Mouse (Mus musculus) limb, embryonic 14.5 days (tissue): ENCODE results near the gene Kynu. TPM values are rescaled to one million over a fixed set of nuclear protein-coding genes. Genes with fewer than 3 reads are reported as not detected.

Experiments used
- ATAC-seq: fragments of 200-750 bp; cut with Nextera tagmentation; 2 replicates; pipeline ENCODE4 v1.8.0; 2017; ENCODE audit warnings: low read depth, moderate number of reproducible peaks, moderate TSS enrichment; ENCODE audit not compliant: low FRiP score
- DNase-seq: peaks from one replicate; pipeline ENCODE4 v3.0.0-alpha.2; 2015; ENCODE audit warnings: low spot score
- H3K27ac ChIP-seq: fragments of 300-500 bp; sonication (generic); replicated peaks from 2 replicates; pipeline ENCODE4 v1.5.1; 2014; ENCODE audit warnings: low read depth, mild to moderate bottlenecking, low read length, moderate library complexity, mixed read lengths
- H3K27me3 ChIP-seq: fragments of 300-500 bp; sonication (generic); 2 replicates; pipeline ENCODE4 v1.6.1; 2014; ENCODE audit warnings: low read length, mixed read lengths; ENCODE audit not compliant: control insufficient read depth, insufficient read depth
- H3K36me3 ChIP-seq: fragments of 300-500 bp; sonication (generic); 2 replicates; pipeline ENCODE4 v1.6.1; 2014; ENCODE audit warnings: mild to moderate bottlenecking, low read length, moderate library complexity, mixed read lengths; ENCODE audit not compliant: control insufficient read depth, insufficient read depth
- H3K4me1 ChIP-seq: fragments of 300-500 bp; sonication (generic); 2 replicates; pipeline ENCODE4 v1.6.1; 2014; ENCODE audit warnings: antibody characterized with exemption, low read length, mixed read lengths; ENCODE audit not compliant: control insufficient read depth, insufficient read depth
- H3K4me2 ChIP-seq: fragments of 300-500 bp; sonication (generic); replicated peaks from 2 replicates; pipeline ENCODE4 v1.6.1; 2014; ENCODE audit warnings: low read depth, mild to moderate bottlenecking, low read length, moderate library complexity; ENCODE audit not compliant: severe bottlenecking
- H3K4me3 ChIP-seq: fragments of 300-500 bp; sonication (generic); replicated peaks from 2 replicates; pipeline ENCODE4 v1.5.1; 2014; ENCODE audit warnings: low read length
- H3K9ac ChIP-seq: fragments of 300-500 bp; sonication (generic); 2 replicates; pipeline ENCODE4 v1.6.1; 2014; ENCODE audit warnings: mild to moderate bottlenecking, low read depth, low read length, moderate library complexity; ENCODE audit not compliant: severe bottlenecking
- H3K9me3 ChIP-seq: fragments of 300-500 bp; sonication (generic); 2 replicates; pipeline ENCODE4 v1.6.1; 2016; ENCODE audit warnings: low read length; ENCODE audit not compliant: control insufficient read depth
- POLR2A ChIP-seq: fragments of 200-500 bp; IDR thresholded peaks from 2 replicates; pipeline ENCODE4 v1.8.0; 2012; ENCODE audit warnings: inconsistent platforms, mild to moderate bottlenecking, moderate library complexity, borderline replicate concordance; ENCODE audit not compliant: insufficient read depth, insufficient read length; ENCODE audit errors: extremely low read depth
- WGBS: fragments of 180-500 bp; shearing (Covaris S2); extraction: QIAGEN DNeasy Blood & Tissue Kit; methylation state at CpG from one replicate; pipeline ENCODE4 v1.1.7; 2014; 5-methylcytosine and 5-hydroxymethylcytosine counted together
- polyA plus RNA-seq, 2 experiments: library from polyadenylated mRNA; depleted of rRNA in 1 of 2; stranded (reverse) in 1 of 2; unstranded in 1 of 2; fragments of >200 nt; fragmentation: Nextera tagmentation in 1 of 2; extraction: Ambion mirVana in 1 of 2; gene quantifications; 2 replicates each; pipeline versions ENCODE4 v1.2.1 to v1.2.3; 2012 to 2014

The Kynu gene
- polyA plus RNA-seq, 2 experiments = 0.19 to 0.34 TPM

DNA sequence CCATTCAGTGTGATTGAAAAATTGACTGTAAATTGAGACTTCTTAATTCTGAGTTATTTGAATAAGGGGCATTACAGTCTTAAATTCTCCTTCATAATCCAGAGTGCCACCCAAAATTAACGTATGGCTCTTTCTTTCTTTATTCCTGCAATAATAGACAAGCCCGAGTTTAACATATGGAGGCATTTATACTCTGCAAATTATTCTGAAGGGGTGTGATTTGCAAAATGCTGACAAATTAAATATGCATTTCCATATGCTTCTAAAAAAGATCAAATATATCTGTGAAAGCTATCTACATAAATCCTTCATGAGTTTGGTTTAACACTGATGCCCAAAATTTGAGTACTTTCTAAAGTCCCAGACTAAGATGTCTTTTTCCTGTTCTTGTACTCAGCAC, 91.8 kb downstream of the Kynu start:
- no peaks in the 10 kb centered on the region for H3K36me3 ChIP-seq
- no peak overlapping the region for H3K4me2 ChIP-seq
- H3K27ac ChIP-seq = no peak overlapping the region
- H3K9me3 ChIP-seq = no peaks in the 10 kb centered on the region
- H3K27me3 ChIP-seq = no peaks in the 10 kb centered on the region
- H3K9ac ChIP-seq = no peak overlapping the region
- ATAC-seq (no peak), DNase-seq (no peak)
- no peaks in the 10 kb centered on the region for H3K4me1 ChIP-seq
- WGBS = 70% methylated on average over 2 of the region's 2 CpGs
- no peak for TF ChIP-seq POLR2A
- H3K4me3 ChIP-seq = no peak overlapping the region

DNA sequence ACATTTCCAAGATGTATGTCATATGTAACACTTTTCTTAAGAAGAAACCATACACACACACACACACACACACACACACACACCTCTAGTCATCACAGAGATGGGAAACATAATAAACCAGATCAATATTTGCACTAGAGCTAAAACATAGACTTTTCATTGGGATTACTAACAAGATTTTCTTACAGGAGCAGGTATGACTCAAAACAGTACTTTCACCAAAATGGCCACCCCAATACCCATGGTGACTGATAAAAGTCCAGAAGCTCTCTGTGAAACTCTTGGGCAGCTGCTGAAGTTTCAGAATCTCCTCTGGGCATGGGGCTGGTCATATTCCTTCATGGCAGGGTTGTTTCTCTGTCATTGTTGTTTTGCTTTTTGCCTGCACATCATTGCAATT, 114.5 kb downstream of the Kynu start:
- TF ChIP-seq POLR2A = no peak
- ATAC-seq (no peak), DNase-seq (no peak)
- H3K9me3 ChIP-seq = no peaks in the 10 kb centered on the region
- H3K4me3 ChIP-seq = no peak overlapping the region
- no peaks in the 10 kb centered on the region for H3K36me3 ChIP-seq
- H3K4me1 ChIP-seq = no peaks in the 10 kb centered on the region
- H3K9ac ChIP-seq = no peak overlapping the region
- no peak overlapping the region for H3K27ac ChIP-seq
- H3K27me3 ChIP-seq = no peaks in the 10 kb centered on the region
- no peak overlapping the region for H3K4me2 ChIP-seq

DNA sequence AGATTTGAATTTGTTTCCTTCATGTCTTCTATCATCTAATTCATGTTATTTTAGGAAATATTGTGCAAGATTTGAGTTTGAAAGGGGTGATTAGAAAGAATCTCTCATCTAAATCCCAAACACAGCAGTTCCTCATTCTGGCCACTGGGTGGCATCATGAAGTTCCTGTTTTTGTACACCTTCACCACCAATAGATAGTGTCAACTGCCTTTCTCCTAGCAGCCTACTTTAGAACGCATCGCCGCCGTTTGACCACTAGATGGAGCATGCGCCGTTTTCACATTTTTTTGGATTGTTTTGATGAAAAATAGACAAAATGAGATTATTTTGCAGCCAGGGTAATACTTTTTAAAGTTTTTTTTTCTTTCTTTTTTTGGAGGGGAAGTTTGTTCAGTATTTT, 118.5 kb downstream of the Kynu start:
- no peaks in the 10 kb centered on the region for H3K4me1 ChIP-seq
- DNase-seq = peak; percentile 71

DNA sequence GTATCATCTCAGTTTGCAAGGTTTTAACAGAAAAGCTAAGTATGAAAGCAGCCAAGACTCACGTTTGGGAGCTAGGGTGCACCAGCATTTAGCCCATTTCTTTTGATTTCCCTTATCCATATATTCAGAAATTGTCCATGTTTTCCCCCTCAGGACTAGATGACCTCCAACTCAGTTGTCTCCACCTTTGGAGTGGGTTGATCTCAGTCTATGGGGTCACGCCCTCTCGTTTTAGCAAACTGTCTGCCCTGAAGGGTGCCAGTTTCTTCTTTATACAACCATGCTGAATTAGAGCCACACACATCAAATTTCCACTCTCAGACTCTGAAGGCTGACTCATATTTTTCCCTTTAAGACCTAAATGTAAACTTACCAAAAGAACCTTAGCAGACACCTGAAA, 119.0 kb downstream of the Kynu start:
- Histone ChIP-seq H3K27me3 (no peaks in the 10 kb centered on the region), H3K4me3 (no peak overlapping the region), H3K4me2 (no peak overlapping the region), H3K4me1 (no peaks in the 10 kb centered on the region), H3K27ac (no peak overlapping the region), H3K9me3 (no peaks in the 10 kb centered on the region), H3K36me3 (no peaks in the 10 kb centered on the region), H3K9ac (no peak overlapping the region)
- WGBS = 60% methylated on average over 3 of the region's 3 CpGs
- TF ChIP-seq POLR2A = no peak
- ATAC-seq = no peak
- DNase-seq = no peak

More for the DNA sequence above, 118.5 kb downstream of the Kynu start:
- TF ChIP-seq POLR2A = no peak
- no peaks in the 10 kb centered on the region for H3K9me3 ChIP-seq
- WGBS = 0% methylated on average over 6 of the region's 6 CpGs
- ATAC-seq = no peak
- no peaks in the 10 kb centered on the region for H3K27me3 ChIP-seq
- no peaks in the 10 kb centered on the region for H3K36me3 ChIP-seq
- no peak overlapping the region for H3K4me2 ChIP-seq
- no peak overlapping the region for H3K9ac ChIP-seq
- H3K27ac ChIP-seq = no peak overlapping the region
- no peak overlapping the region for H3K4me3 ChIP-seq

DNA sequence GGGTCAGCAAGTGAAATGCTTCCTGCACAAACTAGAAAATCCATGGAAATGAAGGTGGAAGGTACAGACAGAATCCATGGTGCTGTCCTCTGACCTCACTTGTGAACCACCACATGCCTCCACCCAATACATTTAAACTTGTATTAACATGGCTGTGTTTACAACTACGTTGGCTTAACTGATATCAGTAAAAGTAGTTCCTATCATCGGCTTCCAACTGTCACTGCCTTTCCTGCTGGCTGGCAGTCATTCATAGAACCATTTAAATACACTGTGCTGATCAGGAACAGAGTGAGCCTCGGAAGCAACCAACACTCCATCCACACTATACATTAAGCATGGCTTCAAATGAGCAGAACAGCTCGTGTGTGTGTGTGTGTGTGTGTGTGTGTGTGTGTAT, 120.1 kb downstream of the Kynu start:
- no peak overlapping the region for H3K9ac ChIP-seq
- H3K4me2 ChIP-seq = no peak overlapping the region
- H3K36me3 ChIP-seq = no peaks in the 10 kb centered on the region
- H3K4me1 ChIP-seq = no peaks in the 10 kb centered on the region
- 68% methylated on average over 4 of the region's 4 CpGs for WGBS
- TF ChIP-seq POLR2A = no peak
- no peak overlapping the region for H3K27ac ChIP-seq
- ATAC-seq (no peak), DNase-seq (no peak)
- H3K4me3 ChIP-seq = no peak overlapping the region
- H3K27me3 ChIP-seq = no peaks in the 10 kb centered on the region
- no peaks in the 10 kb centered on the region for H3K9me3 ChIP-seq

DNA sequence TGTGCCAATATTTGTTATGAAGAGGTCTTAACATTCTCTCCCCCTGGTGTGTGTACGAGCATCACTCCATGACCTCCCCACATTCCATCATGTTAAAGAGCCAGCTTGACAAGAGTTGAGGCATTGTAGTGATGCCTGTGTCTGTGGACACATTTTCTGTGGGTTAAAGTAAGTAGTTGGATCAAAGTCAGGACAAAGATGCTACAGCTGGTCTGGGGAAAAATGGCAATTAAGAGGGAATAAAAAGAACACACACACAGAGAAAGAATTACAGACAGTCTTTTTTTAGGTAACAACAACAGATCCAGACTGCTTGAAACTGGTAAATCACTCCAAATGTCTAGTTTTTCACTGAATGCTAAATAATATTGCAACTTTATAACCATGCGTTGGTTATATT, 135.3 kb downstream of the Kynu start:
- TF ChIP-seq POLR2A = no peak
- H3K27ac ChIP-seq = no peak overlapping the region
- H3K27me3 ChIP-seq = no peaks in the 10 kb centered on the region
- H3K36me3 ChIP-seq = no peaks in the 10 kb centered on the region
- no peak overlapping the region for H3K4me2 ChIP-seq
- no peak overlapping the region for H3K9ac ChIP-seq
- no peaks in the 10 kb centered on the region for H3K4me1 ChIP-seq
- no peaks in the 10 kb centered on the region for H3K9me3 ChIP-seq
- ATAC-seq (no peak), DNase-seq (no peak)
- 76% methylated on average over 2 of the region's 2 CpGs for WGBS
- H3K4me3 ChIP-seq = no peak overlapping the region
